Mouse (Mus musculus): ENCODE results near the gene Rasgrp4.

DNA sequence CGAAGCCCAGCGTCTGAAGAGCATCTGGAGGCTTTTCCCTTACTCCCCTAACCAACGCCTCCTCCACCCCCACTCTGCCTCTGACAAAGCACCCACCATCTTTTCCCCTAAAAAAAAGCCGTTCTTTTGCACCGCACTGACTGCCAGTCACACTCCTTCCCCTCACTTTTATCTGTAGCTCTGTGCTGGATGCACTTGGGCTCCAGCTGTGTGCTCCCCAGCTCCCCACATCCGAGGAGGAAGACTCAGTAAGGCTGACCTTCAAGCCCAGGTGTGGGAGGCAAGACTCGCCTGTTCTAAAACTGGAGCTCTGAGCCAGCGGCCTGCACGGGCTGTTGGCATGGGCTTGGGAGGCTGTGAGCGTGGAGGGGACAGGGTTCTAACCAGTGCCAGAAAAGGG is 16.8 kb downstream of the Rasgrp4 start:
- no peak for TF ChIP-seq CTCF (IDR thresholded peaks at IDR 0.05)
- no peak for TF ChIP-seq EP300 (IDR thresholded peaks at IDR 0.05)

Measured in lung, postnatal 0 days (tissue).